Mouse (Mus musculus) embryonic facial prominence, embryonic 11.5 days (tissue): ENCODE measurements around the gene H2-Ab1. TPM values are rescaled to one million over a fixed set of nuclear protein-coding genes. Genes with fewer than 3 reads are reported as not detected.

Experiments used
- ATAC-seq: fragments of 200-750 bp; cut with Nextera tagmentation; replicated peaks from 2 replicates; pipeline ENCODE4 v1.8.0; 2017; ENCODE audit warnings: low read depth; ENCODE audit not compliant: insufficient number of reproducible peaks, low FRiP score, low TSS enrichment
- DNase-seq: peaks from one replicate; pipeline ENCODE4 v3.0.0-alpha.2; 2015; ENCODE audit warnings: low spot score
- H3K27ac ChIP-seq: fragments of 300-500 bp; sonication (generic); replicated peaks from 2 replicates; pipeline ENCODE4 v1.5.1; 2014; ENCODE audit warnings: mild to moderate bottlenecking, low read depth, low read length, control low read depth
- H3K27me3 ChIP-seq: fragments of 300-500 bp; sonication (generic); 2 replicates; pipeline ENCODE4 v1.6.1; 2014; ENCODE audit warnings: mild to moderate bottlenecking, low read length, moderate library complexity, mixed read lengths; ENCODE audit not compliant: control insufficient read depth, insufficient read depth
- H3K36me3 ChIP-seq: fragments of 300-500 bp; sonication (generic); replicated peaks from 2 replicates; pipeline ENCODE4 v1.6.1; 2014; ENCODE audit warnings: low read depth, mild to moderate bottlenecking, low read length, moderate library complexity, mixed read lengths; ENCODE audit not compliant: control insufficient read depth, insufficient read depth
- H3K4me1 ChIP-seq: fragments of 300-500 bp; sonication (generic); 2 replicates; pipeline ENCODE4 v1.6.1; 2014; ENCODE audit warnings: low read length, mixed read lengths; ENCODE audit not compliant: control insufficient read depth, insufficient read depth
- H3K4me2 ChIP-seq: fragments of 300-500 bp; sonication (generic); 2 replicates; pipeline ENCODE4 v1.6.1; 2014; ENCODE audit warnings: low read depth, mild to moderate bottlenecking, control low read depth, low read length, moderate library complexity
- H3K4me3 ChIP-seq: fragments of 300-500 bp; sonication (generic); 2 replicates; pipeline ENCODE4 v1.5.1; 2014; ENCODE audit warnings: low read depth, low read length, control low read depth
- H3K9ac ChIP-seq: fragments of 300-500 bp; sonication (generic); replicated peaks from 2 replicates; pipeline ENCODE4 v1.6.1; 2014; ENCODE audit warnings: mild to moderate bottlenecking, control low read depth, low read length
- H3K9me3 ChIP-seq: fragments of 300-500 bp; sonication (generic); replicated peaks from 2 replicates; pipeline ENCODE4 v1.6.1; 2016; ENCODE audit warnings: mild to moderate bottlenecking, low read length, inconsistent platforms, mixed read lengths; ENCODE audit not compliant: control insufficient read depth
- WGBS: fragments of 180-500 bp; shearing (Covaris S2); extraction: QIAGEN DNeasy Blood & Tissue Kit; methylation state at CpG from one replicate; pipeline ENCODE4 v1.1.7; 2014; 5-methylcytosine and 5-hydroxymethylcytosine counted together
- polyA plus RNA-seq: library from polyadenylated mRNA; unstranded; fragments of >200 nt; fragmentation: Nextera tagmentation; extraction: Ambion mirVana; gene quantifications from 2 replicates; pipeline ENCODE4 v1.2.1, GENCODE M21; 2014

H2-Ab1 gene
- polyA plus RNA-seq, 1 experiment from 2014 or later: 3.5 TPM

DNA sequence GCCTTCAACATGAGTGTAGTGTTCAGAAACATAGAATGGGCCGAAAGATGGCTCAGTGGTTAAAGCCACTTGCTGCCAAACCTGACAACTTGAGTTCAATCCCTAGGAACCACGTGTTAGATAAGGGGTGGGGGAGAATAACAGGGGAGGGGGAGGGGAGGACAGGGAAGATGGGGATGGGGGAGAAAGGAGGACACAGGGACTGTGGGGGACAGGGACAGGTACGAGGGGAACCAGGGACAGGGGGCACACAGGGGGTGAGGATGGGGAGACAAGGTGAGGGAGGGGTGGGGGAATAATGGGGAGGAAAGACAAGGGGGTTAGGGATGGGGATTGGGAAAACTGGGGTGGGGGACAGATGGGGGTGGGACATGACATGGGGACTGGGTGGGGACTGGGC lies 17.1 kb upstream of the H2-Ab1 start:
- no peaks in the 10 kb centered on the region for H3K36me3 ChIP-seq
- no peak for DNase-seq
- H3K4me3 ChIP-seq: no peak overlapping the region
- 66% methylated on average over 3 of the region's 3 CpGs for WGBS
- no peaks in the 10 kb centered on the region for H3K9me3 ChIP-seq
- no peaks in the 10 kb centered on the region for H3K27me3 ChIP-seq
- H3K4me2 ChIP-seq: no peak overlapping the region
- H3K27ac ChIP-seq: no peak overlapping the region
- ATAC-seq: no peak
- H3K9ac ChIP-seq: no peak overlapping the region
- H3K4me1 ChIP-seq: no peaks in the 10 kb centered on the region

DNA sequence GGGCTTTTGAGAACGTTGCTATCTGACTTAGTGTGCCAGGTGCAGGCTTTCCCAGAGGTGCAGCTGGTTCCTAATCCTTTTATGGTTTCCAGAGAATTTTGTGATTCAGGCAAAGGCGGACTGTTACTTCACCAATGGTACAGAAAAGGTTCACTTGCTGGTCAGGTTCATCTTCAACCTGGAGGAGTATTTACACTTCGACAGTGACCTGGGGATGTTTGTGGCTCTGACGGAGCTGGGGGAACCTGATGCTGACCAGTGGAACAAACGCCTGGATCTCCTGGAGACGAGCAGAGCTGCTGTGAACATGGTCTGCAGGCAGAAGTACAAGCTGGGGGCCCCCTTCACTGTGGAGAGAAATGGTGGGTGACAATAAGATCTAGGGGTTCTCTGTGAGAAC lies 16.6 kb upstream of the H2-Ab1 start:
- Histone ChIP-seq H3K4me2 (no peak overlapping the region), H3K4me1 (no peaks in the 10 kb centered on the region), H3K9ac (no peak overlapping the region), H3K9me3 (no peaks in the 10 kb centered on the region), H3K27me3 (no peaks in the 10 kb centered on the region), H3K27ac (no peak overlapping the region), H3K4me3 (no peak overlapping the region), H3K36me3 (no peaks in the 10 kb centered on the region)
- no peak for ATAC-seq
- DNase-seq: no peak
- WGBS: 79% methylated on average over 6 of the region's 6 CpGs

DNA sequence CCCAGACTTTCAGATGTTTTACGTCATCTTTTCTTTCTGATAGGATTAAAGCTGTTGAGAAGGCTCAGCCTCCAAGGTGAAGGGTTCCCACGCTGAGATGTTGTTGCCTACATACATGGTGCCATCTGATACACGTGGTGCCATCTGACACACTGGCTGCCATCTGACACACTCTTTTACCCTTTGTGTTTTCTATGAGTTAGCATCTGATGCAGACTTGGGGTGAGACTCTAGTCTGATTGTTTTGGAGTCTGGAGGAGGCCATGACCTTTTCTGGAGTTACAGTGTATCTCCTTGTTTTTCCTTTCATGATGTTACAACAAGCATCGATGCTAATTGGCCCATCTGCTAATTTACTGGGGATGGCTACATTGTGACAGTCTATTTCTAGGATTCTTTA lies 12.8 kb upstream of the H2-Ab1 start:
- Histone ChIP-seq H3K27ac (no peak overlapping the region), H3K27me3 (no peaks in the 10 kb centered on the region), H3K4me3 (no peak overlapping the region), H3K4me1 (no peaks in the 10 kb centered on the region), H3K9me3 (no peaks in the 10 kb centered on the region), H3K9ac (no peak overlapping the region), H3K4me2 (no peak overlapping the region), H3K36me3 (no peaks in the 10 kb centered on the region)
- ATAC-seq (no peak), DNase-seq (no peak)
- WGBS: 79% methylated on average over 4 of the region's 4 CpGs

DNA sequence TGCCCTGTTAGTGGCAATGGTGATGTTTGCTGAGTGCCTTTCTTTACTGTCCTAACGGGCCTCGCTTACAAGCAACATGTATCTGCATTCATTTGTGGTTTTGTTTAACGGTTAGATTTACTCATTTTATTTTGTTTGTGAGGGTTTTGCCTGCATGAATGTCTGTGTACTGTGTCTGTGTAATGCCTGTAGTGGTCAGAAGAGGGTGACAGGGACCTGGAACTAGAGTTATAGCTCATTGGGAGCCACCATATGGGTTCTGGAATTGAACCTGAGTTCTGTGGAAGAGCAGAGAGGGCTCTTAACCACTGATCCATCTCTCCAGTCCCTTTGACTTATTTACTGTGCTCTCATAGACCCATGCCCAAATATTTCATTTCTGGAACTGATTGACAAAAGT lies 10.4 kb upstream of the H2-Ab1 start:
- no peaks in the 10 kb centered on the region for H3K9me3 ChIP-seq
- no peak for ATAC-seq
- no peaks in the 10 kb centered on the region for H3K4me1 ChIP-seq
- H3K4me3 ChIP-seq: no peak overlapping the region
- H3K27me3 ChIP-seq: no peaks in the 10 kb centered on the region
- H3K27ac ChIP-seq: no peak overlapping the region
- no peak overlapping the region for H3K9ac ChIP-seq
- no peak for DNase-seq
- 82% methylated on average over 3 of the region's 3 CpGs for WGBS
- H3K36me3 ChIP-seq: no peaks in the 10 kb centered on the region
- no peak overlapping the region for H3K4me2 ChIP-seq

DNA sequence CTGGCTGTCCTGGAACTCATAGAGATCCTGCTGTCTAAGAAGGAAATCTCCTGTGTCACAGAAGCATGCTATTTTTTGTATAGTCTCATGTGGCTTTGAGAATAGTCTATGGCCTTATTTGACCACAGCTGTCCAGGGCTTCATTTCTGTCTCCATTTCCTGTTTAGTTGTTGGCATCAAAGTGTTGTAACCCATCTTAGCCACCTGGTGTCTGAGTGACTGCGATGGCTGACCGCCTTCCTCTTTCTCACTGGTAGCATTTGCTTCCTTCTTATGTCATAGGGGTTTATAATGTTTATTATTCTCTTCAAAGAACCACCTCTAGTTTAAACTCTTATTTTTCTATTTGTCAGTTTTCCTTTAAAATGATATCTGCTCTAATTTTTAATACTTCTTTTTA lies 8.7 kb upstream of the H2-Ab1 start:
- ATAC-seq: no peak
- no peak for DNase-seq
- Histone ChIP-seq H3K9me3 (no peaks in the 10 kb centered on the region), H3K27ac (no peak overlapping the region), H3K4me3 (no peak overlapping the region), H3K4me2 (no peak overlapping the region), H3K27me3 (no peaks in the 10 kb centered on the region), H3K9ac (no peak overlapping the region), H3K4me1 (no peaks in the 10 kb centered on the region), H3K36me3 (no peaks in the 10 kb centered on the region)
- 72% methylated on average over 2 of the region's 2 CpGs for WGBS

DNA sequence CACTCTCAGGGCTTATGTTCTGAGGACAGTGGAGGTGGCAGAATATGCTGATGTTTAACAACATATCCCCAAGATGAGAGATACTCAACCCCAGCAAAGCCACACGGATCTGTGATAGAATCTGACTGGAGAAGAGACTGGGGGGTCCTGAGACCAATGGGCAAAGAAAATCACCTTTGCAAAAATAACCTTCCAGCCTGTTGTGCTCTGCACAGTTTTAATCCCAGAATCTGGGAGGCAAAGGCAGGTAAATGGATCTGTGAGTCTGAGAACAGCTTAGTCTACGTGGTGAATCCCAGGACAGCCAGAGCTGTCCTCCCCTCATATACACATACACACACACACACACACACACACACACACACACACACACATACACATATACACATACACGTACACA lies 8.1 kb upstream of the H2-Ab1 start:
- H3K9ac ChIP-seq: no peak overlapping the region
- H3K27ac ChIP-seq: no peak overlapping the region
- no peak for ATAC-seq
- DNase-seq: no peak
- H3K4me3 ChIP-seq: no peak overlapping the region
- H3K27me3 ChIP-seq: no peaks in the 10 kb centered on the region
- no peaks in the 10 kb centered on the region for H3K4me1 ChIP-seq
- no peaks in the 10 kb centered on the region for H3K36me3 ChIP-seq
- WGBS: 49% methylated on average over 3 of the region's 3 CpGs
- H3K9me3 ChIP-seq: no peaks in the 10 kb centered on the region
- no peak overlapping the region for H3K4me2 ChIP-seq

DNA sequence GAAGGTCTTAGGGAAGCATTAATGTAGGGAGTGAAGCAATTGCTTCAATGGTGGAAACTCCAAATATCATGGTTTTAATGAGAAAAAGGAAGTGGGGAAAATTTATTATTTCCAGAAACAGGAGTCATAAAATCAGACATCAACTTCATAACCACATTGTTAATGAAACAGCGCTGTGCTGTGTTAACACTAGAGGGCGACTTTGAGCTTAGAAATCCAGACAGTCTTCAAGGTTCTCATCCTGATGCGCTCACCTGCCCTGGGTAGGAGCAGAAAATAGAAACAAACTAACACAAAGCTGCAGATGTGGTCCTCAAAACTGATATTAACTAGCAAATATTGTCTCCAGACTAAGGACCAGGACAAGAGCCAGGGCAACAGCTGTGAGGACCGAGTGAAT lies 7.6 kb upstream of the H2-Ab1 start:
- Histone ChIP-seq H3K36me3 (no peaks in the 10 kb centered on the region), H3K9me3 (no peaks in the 10 kb centered on the region), H3K27ac (no peak overlapping the region), H3K4me2 (no peak overlapping the region), H3K9ac (no peak overlapping the region), H3K4me1 (no peaks in the 10 kb centered on the region), H3K4me3 (no peak overlapping the region), H3K27me3 (no peaks in the 10 kb centered on the region)
- 19% methylated on average over 4 of the region's 4 CpGs for WGBS
- DNase-seq: peak; percentile 82
- no peak for ATAC-seq

DNA sequence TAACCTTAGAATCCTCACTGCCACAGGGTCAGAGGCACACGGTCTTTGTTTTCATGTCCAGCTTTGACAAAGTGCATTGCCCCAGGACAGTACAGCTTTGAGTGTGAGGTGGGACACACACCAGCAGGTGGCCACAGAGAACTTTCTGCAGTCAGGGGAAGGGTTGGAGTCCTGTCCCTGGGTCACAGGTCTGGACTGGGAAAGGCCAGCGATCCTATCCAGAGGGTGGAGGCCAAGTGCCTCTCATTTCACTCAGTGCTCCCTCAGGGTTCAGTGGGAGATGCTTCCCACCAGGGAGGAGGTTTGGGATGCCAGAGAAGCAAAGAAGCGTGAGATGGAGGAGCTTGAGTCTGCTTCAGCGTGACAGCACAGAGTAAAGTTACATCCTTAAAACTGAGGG lies 5.8 kb upstream of the H2-Ab1 start:
- no peak overlapping the region for H3K4me2 ChIP-seq
- no peak overlapping the region for H3K27ac ChIP-seq
- H3K9ac ChIP-seq: no peak overlapping the region
- no peaks in the 10 kb centered on the region for H3K36me3 ChIP-seq
- no peak overlapping the region for H3K4me3 ChIP-seq
- no peaks in the 10 kb centered on the region for H3K27me3 ChIP-seq
- WGBS: 39% methylated on average over 4 of the region's 4 CpGs
- no peaks in the 10 kb centered on the region for H3K9me3 ChIP-seq
- no peaks in the 10 kb centered on the region for H3K4me1 ChIP-seq
- DNase-seq (no peak), ATAC-seq (no peak)

DNA sequence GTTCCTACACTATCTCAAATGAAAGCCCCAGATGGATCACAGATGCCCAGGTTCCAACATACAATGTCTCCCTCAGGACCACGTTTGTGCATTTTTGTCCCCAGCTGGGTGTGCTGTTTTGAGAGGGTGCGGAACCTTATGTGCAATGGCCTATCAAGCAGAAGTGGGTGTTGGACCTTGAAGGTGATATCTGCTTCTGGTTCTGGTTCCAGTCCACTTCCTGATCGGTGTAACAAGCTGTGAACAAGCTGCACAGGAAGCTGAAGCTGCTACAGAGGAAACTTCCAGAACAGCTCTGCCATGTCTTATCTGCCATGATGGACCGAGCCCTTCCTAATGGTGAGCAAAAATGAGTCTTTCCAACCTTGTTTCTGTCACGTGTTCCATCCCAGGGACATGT lies 988 bp upstream of the H2-Ab1 start:
- no peaks in the 10 kb centered on the region for H3K9me3 ChIP-seq
- no peaks in the 10 kb centered on the region for H3K4me1 ChIP-seq
- WGBS: 82% methylated on average over 5 of the region's 5 CpGs
- no peak overlapping the region for H3K27ac ChIP-seq
- H3K27me3 ChIP-seq: no peaks in the 10 kb centered on the region
- H3K4me3 ChIP-seq: no peak overlapping the region
- no peak for ATAC-seq
- no peak for DNase-seq
- no peak overlapping the region for H3K4me2 ChIP-seq
- no peaks in the 10 kb centered on the region for H3K36me3 ChIP-seq
- H3K9ac ChIP-seq: no peak overlapping the region
